Comparison of ENCODE assay signal across 8 mouse cellular contexts in the genomic region with DNA sequence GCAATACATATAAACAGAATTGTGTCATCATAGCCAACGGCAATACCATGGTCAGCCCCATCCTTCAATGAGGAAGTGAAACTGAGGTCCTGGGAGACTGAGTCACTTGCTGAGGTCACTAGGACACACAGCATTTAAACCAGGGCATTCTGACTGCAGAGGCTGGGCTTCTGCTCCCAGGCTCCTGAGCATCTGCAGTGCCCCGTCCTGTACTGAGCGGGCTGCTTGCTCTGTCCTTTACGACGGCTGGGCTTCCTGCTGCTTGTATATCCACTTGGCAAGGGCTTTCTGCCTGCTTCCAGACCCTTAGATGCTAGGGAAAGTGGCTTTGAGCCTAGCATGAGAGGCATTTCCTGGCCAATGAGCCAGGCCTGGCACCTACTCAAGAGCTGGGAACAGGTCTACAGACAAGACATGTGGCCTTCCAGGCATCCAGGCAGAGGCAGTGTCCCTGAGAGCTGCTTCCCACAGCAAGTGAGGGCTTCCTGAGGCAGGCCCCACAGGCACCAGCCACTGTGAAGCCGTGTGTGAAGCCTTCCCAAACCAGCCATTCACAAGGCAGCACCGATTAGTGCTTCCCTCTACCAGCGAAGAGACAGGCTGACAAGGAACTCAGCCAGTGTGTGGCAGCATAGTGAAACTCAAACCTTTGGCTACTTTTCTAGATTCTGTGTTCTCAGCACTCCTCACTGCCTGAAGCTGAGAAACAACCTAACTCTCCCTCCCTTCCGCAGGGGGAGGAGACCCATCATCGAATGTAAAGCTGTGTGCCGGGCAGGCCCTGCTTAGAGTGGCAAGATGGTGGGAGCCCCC. TPM values are rescaled to one million over a fixed set of nuclear protein-coding genes. Genes with fewer than 3 reads are reported as not detected.
A peak's percentile ranks its signal among the peaks of the same experiment; 100 is the strongest.
DNase-seq lines count a peak whose midpoint lies in the region; ATAC-seq and TF ChIP-seq lines count a peak whose summit lies in the region.

No protein-coding gene starts in this region.

- WGBS in intestine, postnatal 0 days = 37% methylated on average over 11 of the region's 11 CpGs
- WGBS in limb, embryonic 13.5 days = 37% methylated on average over 11 of the region's 11 CpGs
- 32% methylated on average over 11 of the region's 11 CpGs for WGBS in midbrain, embryonic 15.5 days

- peak; percentile 61 for TF ChIP-seq CTCF in layer of hippocampus, adult 2 months (conservative IDR thresholded peaks at IDR 0.05)
- TF ChIP-seq CTCF in cortical plate, adult 2 months (IDR thresholded peaks at IDR 0.05; ENCODE audit: extremely low read depth, insufficient read depth, low read length) = peak; percentile 56
- TF ChIP-seq CTCF in intestine, postnatal 0 days (IDR thresholded peaks at IDR 0.05; ENCODE audit: low read depth) = peak; percentile 52

- no peaks in the 10 kb centered on the region for H3K27me3 ChIP-seq in intestine, postnatal 0 days (replicated peaks; ENCODE audit: control insufficient read depth, insufficient read depth, low read length)
- no peaks in the 10 kb centered on the region for H3K27me3 ChIP-seq in limb, embryonic 13.5 days
- no peaks in the 10 kb centered on the region for H3K27me3 ChIP-seq in midbrain, embryonic 15.5 days (replicated peaks)

- no peak overlapping the region for H3K4me2 ChIP-seq in intestine, postnatal 0 days (replicated peaks; ENCODE audit: low read depth)
- H3K4me2 ChIP-seq in limb, embryonic 13.5 days (replicated peaks) = peak overlapping the region; percentile 1; the same call in 1 of the 2 replicates
- no peak overlapping the region for H3K4me2 ChIP-seq in midbrain, embryonic 15.5 days

- ATAC-seq in intestine, postnatal 0 days = peak; percentile 29; the same call in 1 of the 2 replicates
- ATAC-seq in limb, embryonic 13.5 days (ENCODE audit: low FRiP score, low read depth) = peak; percentile 68
- ATAC-seq in midbrain, embryonic 15.5 days (replicated peaks) = peak; percentile 78

- peak overlapping the region; percentile 82 for H3K27ac ChIP-seq in layer of hippocampus, adult 2 months
- peak overlapping the region; percentile 30; the same call in 1 of the 2 replicates for H3K27ac ChIP-seq in cortical plate, adult 2 months (ENCODE audit: insufficient read depth, low read length)
- H3K27ac ChIP-seq in intestine, postnatal 0 days (ENCODE audit: low read depth, low read length) = peak overlapping the region; percentile 54
- peak overlapping the region; percentile 85 for H3K27ac ChIP-seq in limb, embryonic 13.5 days
- peak overlapping the region; percentile 37 for H3K27ac ChIP-seq in midbrain, embryonic 15.5 days

- TF ChIP-seq POLR2A in cortical plate, adult 2 months (IDR thresholded peaks at IDR 0.05; ENCODE audit: extremely low read depth, insufficient read depth, low read length) = no peak

- H3K4me1 ChIP-seq in cortical plate, adult 2 months (ENCODE audit: control insufficient read depth, insufficient read depth, low read length) = no peaks in the 10 kb centered on the region
- peaks cover 6% of the 10 kb centered on the region; the same call in 1 of the 2 replicates for H3K4me1 ChIP-seq in intestine, postnatal 0 days (replicated peaks; ENCODE audit: control insufficient read depth, insufficient read depth, low read length)
- H3K4me1 ChIP-seq in limb, embryonic 13.5 days = peaks cover 31% of the 10 kb centered on the region
- H3K4me1 ChIP-seq in midbrain, embryonic 15.5 days = peaks cover 18% of the 10 kb centered on the region

- H3K9ac ChIP-seq in intestine, postnatal 0 days (ENCODE audit: low read depth, low read length) = 0 out of 2 replicates have a peak overlapping the region, but pooled peaks have one; percentile 17
- H3K9ac ChIP-seq in limb, embryonic 13.5 days = 0 out of 2 replicates have a peak overlapping the region, but pooled peaks have one; percentile 25
- H3K9ac ChIP-seq in midbrain, embryonic 15.5 days = no peak overlapping the region

- DNase-seq in layer of hippocampus, adult 2 months (ENCODE audit: low spot score in 2 of 2) = peak; percentile 25 to 60
- no peak for DNase-seq in layer of hippocampus, postnatal 36 days
- peak; percentile 99 for DNase-seq in heart, adult 11 months
- DNase-seq in testis, postnatal 14 days (ENCODE audit: low spot score) = peak; percentile 56

- H3K4me3 ChIP-seq in layer of hippocampus, adult 2 months = no peak overlapping the region
- no peak overlapping the region for H3K4me3 ChIP-seq in cortical plate, adult 2 months (ENCODE audit: insufficient read depth, low read length)
- no peak overlapping the region for H3K4me3 ChIP-seq in intestine, postnatal 0 days (ENCODE audit: low read depth, low read length)
- H3K4me3 ChIP-seq in limb, embryonic 13.5 days = no peak overlapping the region
- no peak overlapping the region for H3K4me3 ChIP-seq in midbrain, embryonic 15.5 days

- no peaks in the 10 kb centered on the region for H3K9me3 ChIP-seq in intestine, postnatal 0 days (ENCODE audit: control insufficient read depth)
- H3K9me3 ChIP-seq in limb, embryonic 13.5 days = no peaks in the 10 kb centered on the region
- H3K9me3 ChIP-seq in midbrain, embryonic 15.5 days = no peaks in the 10 kb centered on the region

- H3K36me3 ChIP-seq in intestine, postnatal 0 days (ENCODE audit: control insufficient read depth, insufficient read depth) = peaks cover 25% of the 10 kb centered on the region; the same call in 1 of the 2 replicates
- peaks cover 36% of the 10 kb centered on the region for H3K36me3 ChIP-seq in limb, embryonic 13.5 days
- no peaks in the 10 kb centered on the region for H3K36me3 ChIP-seq in midbrain, embryonic 15.5 days (replicated peaks)

RNA-seq across cellular contexts. Expression of a gene that starts 32.5 kb away (rescaled TPM):
- 10 to 100 TPM; 33.3 to 47.5 TPM for total RNA-seq in layer of hippocampus, adult 2 months (2021)
- total RNA-seq in layer of hippocampus, postnatal 36 days (2021) = 10 to 100 TPM; 33.5 to 38.1 TPM
- 17.7 and 19.7 TPM in 2 replicates for polyA plus RNA-seq in cortical plate, adult 2 months (2012; rRNA removed)
- 54.7 and 60.6 TPM in 2 replicates for polyA plus RNA-seq in intestine, postnatal 0 days (2015; fragmentation: Nextera tagmentation; extraction: Ambion mirVana)
- 50.8 and 58.5 TPM in 2 replicates for polyA plus RNA-seq in limb, embryonic 13.5 days (2015; fragmentation: Nextera tagmentation; extraction: Ambion mirVana)
- 14.7 and 19.6 TPM in 2 replicates for polyA plus RNA-seq in midbrain, embryonic 15.5 days (2015; fragmentation: Nextera tagmentation; extraction: Ambion mirVana)

RNA-seq across cellular contexts. Expression of a gene that starts 45.3 kb away (rescaled TPM):
- total RNA-seq in layer of hippocampus, adult 2 months (2021) = 100 to 1,000 TPM; 162 to 164 TPM
- 100 to 1,000 TPM; 147 to 168 TPM for total RNA-seq in layer of hippocampus, postnatal 36 days (2021)
- polyA plus RNA-seq in cortical plate, adult 2 months (2012; rRNA removed) = 154 and 158 TPM in 2 replicates
- polyA plus RNA-seq in intestine, postnatal 0 days (2015; fragmentation: Nextera tagmentation; extraction: Ambion mirVana) = 174 and 177 TPM in 2 replicates
- 228 and 235 TPM in 2 replicates for polyA plus RNA-seq in limb, embryonic 13.5 days (2015; fragmentation: Nextera tagmentation; extraction: Ambion mirVana)
- polyA plus RNA-seq in midbrain, embryonic 15.5 days (2015; fragmentation: Nextera tagmentation; extraction: Ambion mirVana) = 262 and 279 TPM in 2 replicates

Comparison
In these comparisons a context has a peak if more than half of its experiments do, and no peak if none do; other contexts are left out.
1. DNase-seq: peak in layer of hippocampus, adult 2 months (2 of 2), heart, adult 11 months (single experiment) and testis, postnatal 14 days (single experiment); none in layer of hippocampus, postnatal 36 days (0 of 2).
2. H3K27ac ChIP-seq: peak in every context shown above with its lines; median percentile 85 in limb, embryonic 13.5 days; 82 in layer of hippocampus, adult 2 months; 54 in intestine, postnatal 0 days; 37 in midbrain, embryonic 15.5 days; 30 in cortical plate, adult 2 months.
3. Peak in every context shown above with its lines, with median percentiles within 50 percentile points of each other: CTCF ChIP-seq and ATAC-seq.